Mouse (Mus musculus): Measurements from ENCODE around the gene Lacc1. TPM values are rescaled to one million over a fixed set of nuclear protein-coding genes. Genes with fewer than 3 reads are reported as not detected.

Gene Lacc1
- polyA plus RNA-seq (2012; rRNA removed) = 2.5 and 3.0 TPM in 2 replicates

- 1% methylated on average over 85 of the region's 86 CpGs for WGBS
- peak; percentile 81 for DNase-seq
- Histone ChIP-seq H3K36me3 (ENCODE audit: control insufficient read depth, insufficient read depth, low read length) (no peaks in the 10 kb centered on the region), H3K27me3 (replicated peaks; ENCODE audit: control insufficient read depth, insufficient read depth, low read length) (no peaks in the 10 kb centered on the region), H3K27ac (ENCODE audit: insufficient read depth, low read depth, low read length) (0 out of 2 replicates have a peak within 1 kb of the TSS, but pooled peaks have one; percentile 5), H3K4me3 (ENCODE audit: insufficient read depth, low read depth, low read length) (peak within 1 kb of the TSS; percentile 77), H3K4me1 (ENCODE audit: control insufficient read depth, insufficient read depth, low read length) (no peaks in the 10 kb centered on the region; the same call in 1 of the 2 replicates)
- TF ChIP-seq POLR2A (IDR thresholded peaks at IDR 0.05; ENCODE audit: low read depth, low read length) (no peak), CTCF (conservative IDR thresholded peaks at IDR 0.05; ENCODE audit: insufficient read depth, insufficient read length, low read depth, low read length) (peak; percentile 54)
These were observed at the start of gene Lacc1, which contains the start of gene Ccdc122 for GRCm38 (mm10) chr14:77036226-77037046. Lacc1 (minus strand) TSS chr14:77036904. Ccdc122 (plus strand) TSS chr14:77036772.

- TF ChIP-seq CTCF (conservative IDR thresholded peaks at IDR 0.05; ENCODE audit: insufficient read depth, insufficient read length, low read depth, low read length) (no peak), POLR2A (IDR thresholded peaks at IDR 0.05; ENCODE audit: low read depth, low read length) (no peak)
- no peak overlapping the region for H3K4me3 ChIP-seq (ENCODE audit: insufficient read depth, low read depth, low read length)
- no peaks in the 10 kb centered on the region for H3K27me3 ChIP-seq (replicated peaks; ENCODE audit: control insufficient read depth, insufficient read depth, low read length)
- H3K4me1 ChIP-seq (ENCODE audit: control insufficient read depth, insufficient read depth, low read length) = no peaks in the 10 kb centered on the region
- no peak overlapping the region for H3K27ac ChIP-seq (ENCODE audit: insufficient read depth, low read depth, low read length)
- DNase-seq = no peak
- 90% methylated on average over 5 of the region's 5 CpGs for WGBS
- no peaks in the 10 kb centered on the region for H3K36me3 ChIP-seq (ENCODE audit: control insufficient read depth, insufficient read depth, low read length)
These were observed 44.5 kb upstream of the Lacc1 start for GRCm38 (mm10) chr14:77081248-77081647.

DNA sequence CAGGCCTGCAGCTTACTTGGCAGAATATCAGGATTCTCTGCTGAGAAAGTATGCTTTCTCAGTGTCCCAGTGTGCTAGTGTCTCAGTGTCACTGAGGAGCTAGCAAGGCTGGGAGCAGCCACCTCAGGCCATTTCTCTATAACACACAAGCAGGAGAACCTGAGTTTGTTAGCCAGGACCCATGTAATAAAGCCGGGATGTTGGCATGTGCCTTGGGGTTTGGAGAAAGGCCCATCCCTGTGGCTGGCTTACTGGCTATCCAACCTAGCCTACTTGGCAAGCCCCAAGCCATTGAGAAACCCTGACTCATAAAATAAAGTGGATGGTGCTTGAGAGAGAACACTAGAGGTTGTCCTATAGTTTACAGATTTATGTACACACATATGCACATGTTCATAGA lies 32.7 kb upstream of the Lacc1 start:
- 80% methylated on average over 1 of the region's 1 CpGs for WGBS
- Histone ChIP-seq H3K36me3 (ENCODE audit: control insufficient read depth, insufficient read depth, low read length) (no peaks in the 10 kb centered on the region), H3K4me1 (ENCODE audit: control insufficient read depth, insufficient read depth, low read length) (no peaks in the 10 kb centered on the region), H3K27ac (ENCODE audit: insufficient read depth, low read depth, low read length) (no peak overlapping the region), H3K4me3 (ENCODE audit: insufficient read depth, low read depth, low read length) (no peak overlapping the region), H3K27me3 (replicated peaks; ENCODE audit: control insufficient read depth, insufficient read depth, low read length) (no peaks in the 10 kb centered on the region)
- TF ChIP-seq CTCF (conservative IDR thresholded peaks at IDR 0.05; ENCODE audit: insufficient read depth, insufficient read length, low read depth, low read length) = no peak
- no peak for DNase-seq

GRCm38 (mm10) chr14:77053288-77053687 lies 16.6 kb upstream of the Lacc1 start:
- DNase-seq = no peak
- H3K4me1 ChIP-seq (ENCODE audit: control insufficient read depth, insufficient read depth, low read length) = no peaks in the 10 kb centered on the region

GRCm38 (mm10) chr14:77037832-77038425 lies 1.2 kb upstream of the Lacc1 start:
- peak overlapping the region; percentile 31; the same call in 1 of the 2 replicates for H3K27ac ChIP-seq (ENCODE audit: insufficient read depth, low read depth, low read length)
- H3K4me3 ChIP-seq (ENCODE audit: insufficient read depth, low read depth, low read length) = no peak overlapping the region
- DNase-seq = no peak
- no peaks in the 10 kb centered on the region; the same call in 1 of the 2 replicates for H3K4me1 ChIP-seq (ENCODE audit: control insufficient read depth, insufficient read depth, low read length)
- H3K36me3 ChIP-seq (ENCODE audit: control insufficient read depth, insufficient read depth, low read length) = no peaks in the 10 kb centered on the region
- 79% methylated on average over 8 of the region's 8 CpGs for WGBS
- no peak for TF ChIP-seq POLR2A (IDR thresholded peaks at IDR 0.05; ENCODE audit: low read depth, low read length)
- no peak for TF ChIP-seq CTCF (conservative IDR thresholded peaks at IDR 0.05; ENCODE audit: insufficient read depth, insufficient read length, low read depth, low read length)
- no peaks in the 10 kb centered on the region for H3K27me3 ChIP-seq (replicated peaks; ENCODE audit: control insufficient read depth, insufficient read depth, low read length)

More at GRCm38 (mm10) chr14:77053288-77053687, 16.6 kb upstream of the Lacc1 start:
- H3K27me3 ChIP-seq (replicated peaks; ENCODE audit: control insufficient read depth, insufficient read depth, low read length) = no peaks in the 10 kb centered on the region
- no peak overlapping the region for H3K4me3 ChIP-seq (ENCODE audit: insufficient read depth, low read depth, low read length)
- no peak overlapping the region for H3K27ac ChIP-seq (ENCODE audit: insufficient read depth, low read depth, low read length)
- no peaks in the 10 kb centered on the region for H3K36me3 ChIP-seq (ENCODE audit: control insufficient read depth, insufficient read depth, low read length)
- TF ChIP-seq CTCF (conservative IDR thresholded peaks at IDR 0.05; ENCODE audit: insufficient read depth, insufficient read length, low read depth, low read length) (no peak), POLR2A (IDR thresholded peaks at IDR 0.05; ENCODE audit: low read depth, low read length) (no peak)

GRCm38 (mm10) chr14:77037330-77037729 lies 626 bp upstream of the Lacc1 start:
- 67% methylated on average over 5 of the region's 5 CpGs for WGBS
- TF ChIP-seq POLR2A (IDR thresholded peaks at IDR 0.05; ENCODE audit: low read depth, low read length) (no peak), CTCF (conservative IDR thresholded peaks at IDR 0.05; ENCODE audit: insufficient read depth, insufficient read length, low read depth, low read length) (no peak)
- H3K4me3 ChIP-seq (ENCODE audit: insufficient read depth, low read depth, low read length) = no peak overlapping the region
- no peak overlapping the region for H3K27ac ChIP-seq (ENCODE audit: insufficient read depth, low read depth, low read length)
- no peaks in the 10 kb centered on the region for H3K36me3 ChIP-seq (ENCODE audit: control insufficient read depth, insufficient read depth, low read length)
- DNase-seq = no peak
- H3K4me1 ChIP-seq (ENCODE audit: control insufficient read depth, insufficient read depth, low read length) = no peaks in the 10 kb centered on the region; the same call in 1 of the 2 replicates
- H3K27me3 ChIP-seq (replicated peaks; ENCODE audit: control insufficient read depth, insufficient read depth, low read length) = no peaks in the 10 kb centered on the region

DNA sequence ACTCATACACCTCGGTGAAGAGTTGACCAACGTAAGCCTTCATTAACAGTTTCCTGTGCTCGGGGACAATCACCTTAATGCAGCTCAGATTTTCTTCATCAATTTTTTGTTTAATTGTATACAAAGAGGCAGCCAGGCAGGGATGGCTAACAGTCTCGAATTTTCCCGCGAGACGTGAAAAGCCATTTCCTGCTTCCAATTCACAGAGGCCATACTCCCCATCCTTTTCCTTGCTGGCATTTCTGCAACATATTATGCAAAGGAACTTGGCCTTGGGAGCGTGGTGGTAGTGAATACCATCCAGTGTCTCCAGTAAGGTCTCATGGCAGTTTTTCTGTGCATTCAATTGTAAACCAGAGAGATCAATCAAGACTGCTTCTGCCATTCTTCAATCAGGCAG lies 1.7 kb downstream of the Lacc1 start:
- no peak for DNase-seq
- Histone ChIP-seq H3K27me3 (replicated peaks; ENCODE audit: control insufficient read depth, insufficient read depth, low read length) (no peaks in the 10 kb centered on the region), H3K4me1 (ENCODE audit: control insufficient read depth, insufficient read depth, low read length) (peaks cover 4% of the 10 kb centered on the region; the same call in 1 of the 2 replicates), H3K4me3 (ENCODE audit: insufficient read depth, low read depth, low read length) (no peak overlapping the region), H3K27ac (ENCODE audit: insufficient read depth, low read depth, low read length) (no peak overlapping the region), H3K36me3 (ENCODE audit: control insufficient read depth, insufficient read depth, low read length) (no peaks in the 10 kb centered on the region)
- 89% methylated on average over 8 of the region's 8 CpGs for WGBS
- TF ChIP-seq CTCF (conservative IDR thresholded peaks at IDR 0.05; ENCODE audit: insufficient read depth, insufficient read length, low read depth, low read length) = no peak
- TF ChIP-seq POLR2A (IDR thresholded peaks at IDR 0.05; ENCODE audit: low read depth, low read length) = no peak
